10 mouse cellular contexts compared by ENCODE assay signal in genomic region chr17:33914969-33915391, GRCm38 (mm10). TPM values are rescaled to one million over a fixed set of nuclear protein-coding genes. Genes with fewer than 3 reads are reported as not detected.
A peak's percentile ranks its signal among the peaks of the same experiment; 100 is the strongest.
DNase-seq lines count a peak whose midpoint lies in the region; ATAC-seq and TF ChIP-seq lines count a peak whose summit lies in the region.
"Had no signal": no experiment of that assay in that cellular context is flagged by ENCODE, and none has a peak within 500 bp of the region (broad histone marks: within the 10 kb centered on the region; RNA-seq: fewer than 3 reads in every experiment).

No protein-coding gene starts in this region.

- peaks cover 3% of the 10 kb centered on the region; the same call in 1 of the 2 replicates for H3K36me3 ChIP-seq in heart, adult 2 months (ENCODE audit: control insufficient read depth, insufficient read depth, low read length)
- peaks cover 49 to 61% of the 10 kb centered on the region in 2 experiments for H3K36me3 ChIP-seq in CH12.LX (replicated peaks in 1 of 2; ENCODE audit: control insufficient read depth in 1 of 2, insufficient read depth in 1 of 2, low read length in 1 of 2)
- peaks cover 56% of the 10 kb centered on the region for H3K36me3 ChIP-seq in forebrain, embryonic 13.5 days (ENCODE audit: poor library complexity, severe bottlenecking)
- peaks cover 67% of the 10 kb centered on the region for H3K36me3 ChIP-seq in liver, embryonic 13.5 days

- in situ Hi-C loops in CH12.LX (cut with MboI; ENCODE audit: low pct_ligation_motif_present, low pct_unique_long_range_greater_than_20kb, low sequenced_read_pairs), result no loop called here

- H3K4me1 ChIP-seq in heart, adult 2 months (ENCODE audit: control insufficient read depth, insufficient read depth, low read length), result peaks cover 6% of the 10 kb centered on the region
- H3K4me1 ChIP-seq in CH12.LX (ENCODE audit: control insufficient read depth in 1 of 2, insufficient read depth in 2 of 2), result peaks cover 27 to 55% of the 10 kb centered on the region in 2 experiments
- H3K4me1 ChIP-seq in forebrain, embryonic 13.5 days, result peaks cover 59% of the 10 kb centered on the region
- H3K4me1 ChIP-seq in liver, embryonic 13.5 days (replicated peaks), result peaks cover 79% of the 10 kb centered on the region

- dilution Hi-C loops in CH12.LX (cut with MboI; ENCODE audit: extremely low pct_ligation_motif_present, extremely low pct_unique_long_range_greater_than_20kb, low sequenced_read_pairs), result no loop called here

- peak; percentile 22 for TF ChIP-seq CTCF in heart, adult 2 months (IDR thresholded peaks at IDR 0.05)
- TF ChIP-seq CTCF in CH12.LX (conservative IDR thresholded peaks at IDR 0.05 in 1 of 2, IDR thresholded peaks at IDR 0.05 in 1 of 2; ENCODE audit: low read depth in 2 of 2, low read length in 2 of 2), result peak in 1 of 2 experiments; percentile 40; a peak in 2 of 4 replicates

- no peak for TF ChIP-seq POLR2A in heart, adult 2 months (IDR thresholded peaks at IDR 0.05; ENCODE audit: insufficient read depth, low read depth, low read length)
- no peak for TF ChIP-seq POLR2A in CH12.LX (IDR thresholded peaks at IDR 0.05; ENCODE audit: low read depth, low read length)

- H3K9me3 ChIP-seq in CH12.LX (replicated peaks; ENCODE audit: low read length), result peaks cover 6% of the 10 kb centered on the region
- no peaks in the 10 kb centered on the region for H3K9me3 ChIP-seq in forebrain, embryonic 13.5 days (replicated peaks)
- H3K9me3 ChIP-seq in liver, embryonic 13.5 days (replicated peaks), result peaks cover 19% of the 10 kb centered on the region

- WGBS in heart, adult 2 months, result 69% methylated on average over 13 of the region's 13 CpGs
- WGBS in forebrain, embryonic 13.5 days, result 62% methylated on average over 13 of the region's 13 CpGs
- WGBS in liver, embryonic 13.5 days (ENCODE audit: insufficient replicate concordance), result 64% methylated on average over 13 of the region's 13 CpGs

- no peak overlapping the region; the same call in 1 of the 2 replicates for H3K4me3 ChIP-seq in heart, adult 2 months
- H3K4me3 ChIP-seq in CH12.LX (replicated peaks in 1 of 3; ENCODE audit: low read depth in 2 of 3, low read length in 2 of 3, poor library complexity in 1 of 3), result no peak overlapping the region
- H3K4me3 ChIP-seq in forebrain, embryonic 13.5 days, result peak overlapping the region; percentile 54
- H3K4me3 ChIP-seq in liver, embryonic 13.5 days (replicated peaks), result peak overlapping the region; percentile 90

- no peak overlapping the region for H3K9ac ChIP-seq in heart, adult 2 months (ENCODE audit: low read depth, low read length)
- no peak overlapping the region for H3K9ac ChIP-seq in CH12.LX (ENCODE audit: insufficient read depth, low read depth)
- H3K9ac ChIP-seq in forebrain, embryonic 13.5 days, result 0 out of 2 replicates have a peak overlapping the region, but pooled peaks have one; percentile 62
- H3K9ac ChIP-seq in liver, embryonic 13.5 days, result peak overlapping the region; percentile 76

- DNase-seq in heart, adult 2 months, result no peak
- no peak for DNase-seq in heart, postnatal 25 days (ENCODE audit: low spot score)
- DNase-seq in CH12.LX (ENCODE audit: extremely low read depth), result no peak
- no peak for DNase-seq in liver, embryonic 13.5 days
- DNase-seq in urinary bladder, adult 18-20 months (ENCODE audit: low spot score in 2 of 2), result no peak
- no peak for DNase-seq in layer of hippocampus, postnatal 14 days (ENCODE audit: low spot score in 2 of 2)
- no peak for DNase-seq in thymus, postnatal 14 days

- no peak for ATAC-seq in forebrain, embryonic 13.5 days
- ATAC-seq in liver, embryonic 13.5 days (ENCODE audit: low read depth), result no peak

- H3K27ac ChIP-seq in heart, adult 2 months, result no peak overlapping the region; the same call in 1 of the 2 replicates
- H3K27ac ChIP-seq in CH12.LX (ENCODE audit: insufficient read depth, low read depth), result no peak overlapping the region
- H3K27ac ChIP-seq in forebrain, embryonic 13.5 days, result peak overlapping the region; percentile 78; the same call in 1 of the 2 replicates
- peak overlapping the region; percentile 82 for H3K27ac ChIP-seq in liver, embryonic 13.5 days

- no peaks in the 10 kb centered on the region for H3K27me3 ChIP-seq in heart, adult 2 months (ENCODE audit: control insufficient read depth, insufficient read depth, low read length)
- H3K27me3 ChIP-seq in CH12.LX (replicated peaks), result no peaks in the 10 kb centered on the region
- H3K27me3 ChIP-seq in forebrain, embryonic 13.5 days, result no peaks in the 10 kb centered on the region
- no peaks in the 10 kb centered on the region for H3K27me3 ChIP-seq in liver, embryonic 13.5 days
- H3K27me3 ChIP-seq: Patski had no signal

- intact Hi-C loops in heart, adult 2 months (cut with DNase I), result no loop called here
- intact Hi-C loops in heart, postnatal 25 days (cut with DNase I), result no loop called here

- peak overlapping the region; percentile 14 for H3K4me2 ChIP-seq in CH12.LX (ENCODE audit: insufficient read depth, low read depth, poor library complexity, severe bottlenecking)
- H3K4me2 ChIP-seq in forebrain, embryonic 13.5 days, result peak overlapping the region; percentile 63
- peak overlapping the region; percentile 81 for H3K4me2 ChIP-seq in liver, embryonic 13.5 days

- H3K79me2 ChIP-seq in heart, adult 2 months (replicated peaks; ENCODE audit: control insufficient read depth, insufficient read depth, low read length), result no peaks in the 10 kb centered on the region
- peaks cover 12% of the 10 kb centered on the region; the same call in 1 of the 2 replicates for H3K79me2 ChIP-seq in CH12.LX (replicated peaks; ENCODE audit: control insufficient read depth, extremely low read depth, insufficient read depth, poor library complexity, severe bottlenecking)

- no peak; the same call in 1 of the 2 replicates for TF ChIP-seq RAD21 in CH12.LX (IDR thresholded peaks at IDR 0.05; ENCODE audit: low read depth, low read length)

- no peak for TF ChIP-seq EP300 in heart, adult 2 months (IDR thresholded peaks at IDR 0.05; ENCODE audit: insufficient read depth, low read depth, low read length)
- TF ChIP-seq EP300 in CH12.LX (IDR thresholded peaks at IDR 0.05; ENCODE audit: low read length), result no peak

TF ChIP-seq in CH12.LX, 34 proteins besides CTCF, POLR2A, EP300 and RAD21:
- TF ChIP-seq SMC3 (IDR thresholded peaks at IDR 0.05; ENCODE audit: low read depth, low read length) (peak; percentile 24), UBTF (IDR thresholded peaks at IDR 0.05; ENCODE audit: low read depth, low read length) (no peak)

RNA-seq across cellular contexts. Expression of gene Tapbp, which starts 0.7 kb away (rescaled TPM):
- 100 to 1,000 TPM in 1 of 2 experiments, 10 to 100 TPM in 1; 98.9 to 124 TPM for total RNA-seq in heart, adult 2 months (2021)
- polyA plus RNA-seq in heart, adult 2 months (2012; rRNA removed), result 62.5 and 75.7 TPM in 2 replicates
- total RNA-seq in heart, postnatal 25 days (2021), result 100 to 1,000 TPM in 1 of 2 experiments, 10 to 100 TPM in 1; 93.5 to 104 TPM
- total RNA-seq in CH12.LX (2012; rRNA removed), result 114 and 134 TPM in 2 replicates
- total RNA-seq in CH12.LX (2014; rRNA removed), result 44.3 and 45.3 TPM in 2 replicates
- 96.7 and 116 TPM in 2 replicates for polyA plus RNA-seq in CH12.LX (2012; ENCODE audit: insufficient read length, low read depth)
- polyA plus RNA-seq in forebrain, embryonic 13.5 days (2015; fragmentation: Nextera tagmentation; extraction: Ambion mirVana), result 12.3 and 15.0 TPM in 2 replicates
- polyA plus RNA-seq in liver, embryonic 13.5 days (2015; fragmentation: Nextera tagmentation; extraction: Ambion mirVana), result 27.6 and 30.5 TPM in 2 replicates
- total RNA-seq in layer of hippocampus, postnatal 14 days (2021), result 10 to 100 TPM; 27.4 to 34.4 TPM

RNA-seq across cellular contexts. Expression of gene Zbtb22, which starts 0.7 kb away (rescaled TPM):
- 10 to 100 TPM; 13.7 to 18.8 TPM for total RNA-seq in heart, adult 2 months (2021)
- polyA plus RNA-seq in heart, adult 2 months (2012; rRNA removed), result 24.6 and 26.8 TPM in 2 replicates
- 10 to 100 TPM; 15.5 to 19.4 TPM for total RNA-seq in heart, postnatal 25 days (2021)
- 21.2 and 23.5 TPM in 2 replicates for total RNA-seq in CH12.LX (2012; rRNA removed)
- total RNA-seq in CH12.LX (2014; rRNA removed), result 11.7 and 12.1 TPM in 2 replicates
- 20.2 and 20.3 TPM in 2 replicates for polyA plus RNA-seq in CH12.LX (2012; ENCODE audit: insufficient read length, low read depth)
- polyA plus RNA-seq in forebrain, embryonic 13.5 days (2015; fragmentation: Nextera tagmentation; extraction: Ambion mirVana), result 18.1 and 20.6 TPM in 2 replicates
- 10.1 and 10.7 TPM in 2 replicates for polyA plus RNA-seq in liver, embryonic 13.5 days (2015; fragmentation: Nextera tagmentation; extraction: Ambion mirVana)
- total RNA-seq in layer of hippocampus, postnatal 14 days (2021), result 10 to 100 TPM; 30.5 to 34.0 TPM

RNA-seq across cellular contexts. Expression of gene Daxx, which starts 5.8 kb away (rescaled TPM):
- total RNA-seq in heart, adult 2 months (2021), result 10 to 100 TPM; 11.5 to 16.4 TPM
- 18.5 and 20.5 TPM in 2 replicates for polyA plus RNA-seq in heart, adult 2 months (2012; rRNA removed)
- 10 to 100 TPM; 14.3 to 17.5 TPM for total RNA-seq in heart, postnatal 25 days (2021)
- total RNA-seq in CH12.LX (2012; rRNA removed), result 33.8 and 48.3 TPM in 2 replicates
- total RNA-seq in CH12.LX (2014; rRNA removed), result 31.6 and 32.3 TPM in 2 replicates
- polyA plus RNA-seq in CH12.LX (2012; ENCODE audit: insufficient read length, low read depth), result 53.0 and 64.7 TPM in 2 replicates
- polyA plus RNA-seq in forebrain, embryonic 13.5 days (2015; fragmentation: Nextera tagmentation; extraction: Ambion mirVana), result 60.7 and 68.0 TPM in 2 replicates
- polyA plus RNA-seq in liver, embryonic 13.5 days (2015; fragmentation: Nextera tagmentation; extraction: Ambion mirVana), result 25.5 and 27.6 TPM in 2 replicates
- 10 to 100 TPM; 28.0 to 28.6 TPM for total RNA-seq in layer of hippocampus, postnatal 14 days (2021)

RNA-seq across cellular contexts. Expression of gene Platr17, which starts 10.0 kb away (rescaled TPM):
- total RNA-seq in heart, adult 2 months (2021), result not detected
- polyA plus RNA-seq in heart, adult 2 months (2012; rRNA removed), result not detected in 2 replicates
- total RNA-seq in heart, postnatal 25 days (2021), result not detected
- total RNA-seq in CH12.LX (2012; rRNA removed) (not detected in 2 replicates), CH12.LX (2014; rRNA removed) (not detected in 2 replicates)
- polyA plus RNA-seq in CH12.LX (2012; ENCODE audit: insufficient read length, low read depth), result not detected in 2 replicates
- polyA plus RNA-seq in forebrain, embryonic 13.5 days (2015; fragmentation: Nextera tagmentation; extraction: Ambion mirVana), result 0.28 and 0.49 TPM in 2 replicates
- 0.60 and 0.91 TPM in 2 replicates for polyA plus RNA-seq in liver, embryonic 13.5 days (2015; fragmentation: Nextera tagmentation; extraction: Ambion mirVana)
- total RNA-seq in layer of hippocampus, postnatal 14 days (2021), result under 1 TPM in 1 of 2 experiments, not detected in 1; 0.50 TPM
- total RNA-seq: gastrocnemius, postnatal 25 days had no signal
- polyA plus RNA-seq: Patski had no signal

RNA-seq across cellular contexts. Expression of gene Rgl2, which starts 14.4 kb away (rescaled TPM):
- total RNA-seq in heart, adult 2 months (2021), result 10 to 100 TPM; 33.2 to 36.0 TPM
- polyA plus RNA-seq in heart, adult 2 months (2012; rRNA removed), result 89.1 and 101 TPM in 2 replicates
- 10 to 100 TPM; 38.2 to 44.6 TPM for total RNA-seq in heart, postnatal 25 days (2021)
- 23.0 and 25.6 TPM in 2 replicates for total RNA-seq in CH12.LX (2012; rRNA removed)
- total RNA-seq in CH12.LX (2014; rRNA removed), result 20.1 and 20.4 TPM in 2 replicates
- polyA plus RNA-seq in CH12.LX (2012; ENCODE audit: insufficient read length, low read depth), result 29.1 and 31.8 TPM in 2 replicates
- 39.3 and 46.6 TPM in 2 replicates for polyA plus RNA-seq in forebrain, embryonic 13.5 days (2015; fragmentation: Nextera tagmentation; extraction: Ambion mirVana)
- polyA plus RNA-seq in liver, embryonic 13.5 days (2015; fragmentation: Nextera tagmentation; extraction: Ambion mirVana), result 7.1 and 7.4 TPM in 2 replicates
- total RNA-seq in layer of hippocampus, postnatal 14 days (2021), result 10 to 100 TPM; 67.0 to 68.9 TPM

Comparison
In these comparisons a context has a peak if more than half of its experiments do, and no peak if none do; other contexts are left out.
1. H3K27ac ChIP-seq: peak in forebrain, embryonic 13.5 days (single experiment) and liver, embryonic 13.5 days (single experiment); none in heart, adult 2 months (single experiment) and CH12.LX (single experiment).
2. H3K4me3 ChIP-seq: peak in forebrain, embryonic 13.5 days (single experiment) and liver, embryonic 13.5 days (single experiment); none in heart, adult 2 months (single experiment) and CH12.LX (0 of 3).
3. H3K9ac ChIP-seq: peak in forebrain, embryonic 13.5 days (single experiment) and liver, embryonic 13.5 days (single experiment); none in heart, adult 2 months (single experiment) and CH12.LX (single experiment).
4. H3K4me2 ChIP-seq: peak in every context shown above with its lines; median percentile 81 in liver, embryonic 13.5 days; 63 in forebrain, embryonic 13.5 days; 14 in CH12.LX.